Mouse (Mus musculus): ENCODE data around the gene Kcnj11.

Gene Kcnj11

GRCm38 (mm10) chr7:46100563-46100962, at the start of gene Kcnj11:
Gene Kcnj11, minus strand, starts transcription at chr7:46100764.
- peak; percentile 87 for DNase-seq

- DNase-seq: no peak
Observed at GRCm38 (mm10) chr7:46147417-46147816, 46.9 kb upstream of the Kcnj11 start.

- DNase-seq: no peak
Observed at GRCm38 (mm10) chr7:46146675-46147308, 46.2 kb upstream of the Kcnj11 start.

- peak; percentile 50 for DNase-seq
Observed at GRCm38 (mm10) chr7:46144061-46144460, 43.5 kb upstream of the Kcnj11 start.

- no peak for DNase-seq
Observed at GRCm38 (mm10) chr7:46138329-46138930, 37.9 kb upstream of the Kcnj11 start.

- peak; percentile 16 for DNase-seq
Observed at GRCm38 (mm10) chr7:46133858-46134257, 33.3 kb upstream of the Kcnj11 start.

GRCm38 (mm10) chr7:46132229-46132628, 31.7 kb upstream of the Kcnj11 start:
- DNase-seq: no peak

- DNase-seq: peak; percentile 79
Observed at GRCm38 (mm10) chr7:46131806-46132205, 31.2 kb upstream of the Kcnj11 start.

- peak; percentile 56 for DNase-seq
Observed at GRCm38 (mm10) chr7:46131266-46131665, 30.7 kb upstream of the Kcnj11 start.

GRCm38 (mm10) chr7:46130723-46131122, 30.2 kb upstream of the Kcnj11 start:
- DNase-seq: peak; percentile 35

- DNase-seq: peak; percentile 12
Observed at GRCm38 (mm10) chr7:46129463-46130179, 29.1 kb upstream of the Kcnj11 start.

GRCm38 (mm10) chr7:46128196-46128595, 27.6 kb upstream of the Kcnj11 start:
- peak; percentile 17 for DNase-seq

GRCm38 (mm10) chr7:46125340-46125739, 24.8 kb upstream of the Kcnj11 start:
- DNase-seq: no peak

GRCm38 (mm10) chr7:46124460-46124859, 23.9 kb upstream of the Kcnj11 start:
- DNase-seq: peak; percentile 12

- peak; percentile 6 for DNase-seq
Observed at GRCm38 (mm10) chr7:46122964-46123363, 22.4 kb upstream of the Kcnj11 start.

GRCm38 (mm10) chr7:46117035-46117434, 16.5 kb upstream of the Kcnj11 start:
- DNase-seq: peak; percentile 7

GRCm38 (mm10) chr7:46116118-46116581, 15.6 kb upstream of the Kcnj11 start:
- peak; percentile 13 for DNase-seq

- peak; percentile 75 for DNase-seq
Observed at GRCm38 (mm10) chr7:46113435-46113834, 12.9 kb upstream of the Kcnj11 start.

GRCm38 (mm10) chr7:46111938-46112337, 11.4 kb upstream of the Kcnj11 start:
- no peak for DNase-seq

GRCm38 (mm10) chr7:46111212-46111817, 10.8 kb upstream of the Kcnj11 start:
- peak; percentile 18 for DNase-seq

- no peak for DNase-seq
Observed at GRCm38 (mm10) chr7:46110079-46110478, 9.5 kb upstream of the Kcnj11 start.

- DNase-seq: peak; percentile 66
Observed at GRCm38 (mm10) chr7:46105484-46105883, 4.9 kb upstream of the Kcnj11 start.

GRCm38 (mm10) chr7:46104256-46104915, 3.8 kb upstream of the Kcnj11 start:
- peak; percentile 72 for DNase-seq
